Mouse (Mus musculus) lung, postnatal 4 days (tissue): ENCODE results near the gene Irgm1.
A peak's percentile ranks its signal among the peaks of the same experiment; 100 is the strongest.
"Not testable (repeated sequence)": the region's sequence is repeated elsewhere in the genome, so short reads cannot be mapped to it uniquely, and the experiment has no call there.

ENCODE experiments used
- DNase-seq, 2 experiments: peaks; one replicate each; pipeline ENCODE4 v3.0.0; 2021

The Irgm1 gene

GRCm38 (mm10) chr11:48871201-48871772, at the start of gene Irgm1:
Irgm1 (minus strand) TSS chr11:48871683.
- peak; percentile 73 to 80 for DNase-seq

GRCm38 (mm10) chr11:48918380-48918779, 46.9 kb upstream of the Irgm1 start:
- DNase-seq: no peak

- DNase-seq: no peak
Observed at GRCm38 (mm10) chr11:48913611-48914010, 42.1 kb upstream of the Irgm1 start.

DNA sequence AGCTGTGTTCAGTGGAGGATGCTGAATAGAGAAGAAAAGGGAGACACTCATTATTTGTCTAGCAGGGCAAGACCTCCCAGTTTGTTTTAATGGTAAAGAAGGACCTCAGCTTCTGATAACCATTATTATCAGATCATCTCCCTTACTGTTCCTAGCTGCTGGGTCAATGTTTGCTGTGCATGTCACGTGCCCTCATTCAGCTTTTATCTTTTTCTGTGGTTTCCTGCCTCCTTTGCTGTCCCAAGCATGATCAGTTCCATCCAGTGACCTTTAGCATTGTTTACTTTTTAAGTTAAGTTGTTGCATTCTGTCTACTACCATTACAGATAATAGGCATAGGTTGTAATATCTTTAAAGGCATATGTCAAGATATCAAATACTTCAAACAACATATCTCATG, 37.0 kb upstream of the Irgm1 start:
- no peak for DNase-seq

DNA sequence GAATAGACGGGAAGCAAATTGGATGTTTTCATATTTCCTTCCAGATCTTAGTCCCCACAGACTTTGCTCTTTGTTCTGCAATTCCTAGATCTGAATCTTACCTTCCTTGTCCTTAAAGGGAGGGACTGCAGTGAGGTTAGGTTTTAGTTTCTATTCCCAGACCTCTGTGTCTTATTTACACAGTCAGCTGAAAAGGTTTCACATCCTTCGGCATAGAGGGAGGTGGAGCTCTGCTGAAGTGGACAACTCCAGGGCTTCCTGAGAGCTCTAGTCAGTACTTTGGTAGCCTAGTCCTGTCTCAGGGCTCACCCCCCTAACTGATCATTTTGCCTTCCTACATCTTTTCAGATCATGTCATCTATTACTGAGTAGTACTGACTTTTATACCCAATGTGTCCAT, 30.5 kb upstream of the Irgm1 start, which contains the start of gene Gm5431:
Gene Gm5431 (minus strand): TSS at position 194 of the 400 bp plus-strand sequence.
- no peak for DNase-seq

DNA sequence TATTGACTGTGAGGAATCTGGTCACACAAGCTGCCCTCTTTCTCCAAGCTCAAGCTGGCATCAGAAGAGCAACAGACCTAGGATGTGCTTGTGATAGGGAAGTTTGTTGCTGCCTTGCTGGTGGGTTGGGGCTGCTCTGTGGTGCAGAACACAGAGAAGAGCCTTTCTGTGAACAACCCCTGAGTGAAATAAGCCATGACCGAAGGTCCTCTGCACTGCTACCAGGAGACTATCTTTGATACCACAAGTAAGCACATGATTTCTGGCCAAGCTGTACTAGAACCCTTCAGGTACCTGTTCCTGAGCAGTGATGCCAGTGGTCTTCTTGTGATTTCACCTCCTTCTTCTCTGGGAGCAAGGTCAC, 30.1 kb upstream of the Irgm1 start:
- DNase-seq: not testable (repeated sequence)

GRCm38 (mm10) chr11:48900654-48901566, 29.4 kb upstream of the Irgm1 start:
- not testable (repeated sequence) for DNase-seq

DNA sequence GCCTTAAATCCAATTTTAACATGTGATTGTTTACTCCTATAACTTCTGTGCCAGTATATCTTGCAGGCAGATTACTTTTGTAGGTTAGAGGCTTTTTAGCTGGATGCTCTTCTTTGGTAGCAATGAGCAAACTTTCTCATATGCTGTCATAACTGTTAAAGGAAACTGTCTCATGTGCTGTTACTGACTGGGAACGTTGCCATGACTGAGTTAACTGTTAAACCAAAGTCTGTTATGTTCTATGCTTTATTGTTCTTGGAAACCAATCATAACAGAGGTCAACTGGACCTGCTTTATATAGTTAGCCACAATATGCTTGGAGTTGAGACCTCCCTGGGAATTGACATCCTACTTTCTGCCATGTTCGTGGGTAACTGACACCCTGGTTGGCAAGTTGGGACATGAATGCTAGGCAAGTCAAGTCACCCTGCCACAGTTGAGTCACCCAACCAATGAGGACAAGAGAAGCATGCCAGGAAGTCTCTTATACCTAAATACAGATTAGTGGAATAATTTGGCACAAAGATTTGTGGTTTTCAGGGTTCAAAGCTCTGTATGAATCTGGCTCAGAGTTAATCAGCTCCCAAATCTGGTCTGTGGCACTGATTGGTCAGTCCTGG, 27.4 kb upstream of the Irgm1 start:
- no peak for DNase-seq

DNA sequence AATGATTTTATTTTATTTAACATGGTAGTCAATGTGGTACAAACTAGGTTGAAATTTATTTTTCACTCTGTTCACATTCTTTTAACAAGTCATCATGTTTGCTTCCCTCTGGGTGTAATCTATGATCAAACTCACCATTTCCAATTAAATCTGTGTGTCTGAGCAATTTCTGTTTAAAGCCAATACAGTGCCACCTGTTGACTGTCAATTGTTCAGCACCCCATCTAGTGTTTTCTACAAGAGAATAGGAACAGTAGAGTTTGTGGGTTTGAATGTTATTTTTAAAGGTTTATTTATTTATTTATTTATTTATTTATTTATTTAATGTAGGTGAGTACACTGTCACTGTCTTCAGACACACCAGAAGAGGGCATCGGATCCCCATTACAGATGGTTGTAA, 5.2 kb upstream of the Irgm1 start:
- no peak for DNase-seq

DNA sequence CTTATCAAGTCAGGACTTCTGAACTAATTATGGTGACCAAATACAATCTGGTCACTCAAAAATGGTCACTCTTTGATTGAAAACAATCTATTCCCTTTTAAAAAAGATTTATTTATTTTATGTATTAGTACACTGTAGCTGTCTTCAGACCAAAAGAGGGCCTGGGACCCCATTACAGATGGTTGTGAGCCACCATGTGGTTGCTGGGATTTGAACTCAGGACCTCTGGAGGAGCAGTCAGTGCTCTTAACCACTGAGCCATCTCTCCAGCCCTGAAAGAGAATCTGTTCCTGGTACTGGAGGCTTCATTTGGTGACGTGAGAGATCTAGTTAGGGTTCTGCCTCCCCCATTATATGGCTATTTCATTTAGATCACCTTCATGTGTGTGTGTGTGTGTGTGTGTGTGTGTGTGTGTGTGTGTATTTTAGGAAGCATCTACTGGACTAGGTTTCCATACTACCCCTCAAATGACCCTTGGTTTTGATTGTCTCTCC, 3.9 kb upstream of the Irgm1 start:
- not testable (repeated sequence) for DNase-seq

DNA sequence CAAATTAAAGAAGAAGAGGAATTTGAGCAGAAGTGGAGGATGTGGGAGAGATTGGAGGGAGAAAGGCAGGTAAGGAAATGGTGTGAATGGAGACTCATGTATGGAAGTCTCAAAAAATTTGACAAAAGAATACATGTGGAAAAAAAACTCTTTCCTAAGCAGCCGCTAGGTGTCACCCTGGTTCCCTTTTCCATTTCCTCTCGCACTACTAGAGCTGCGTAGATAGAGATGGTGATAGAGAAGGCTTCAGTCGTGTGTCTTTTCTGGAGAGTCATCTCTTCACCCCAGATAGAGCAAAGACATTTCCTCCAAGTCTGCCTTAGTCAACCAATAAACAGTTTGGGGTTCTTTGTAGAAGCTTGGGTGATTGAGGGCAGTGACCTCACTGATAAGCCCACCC, 3.0 kb upstream of the Irgm1 start:
- peak in 1 of 2 experiments; percentile 69 for DNase-seq

DNA sequence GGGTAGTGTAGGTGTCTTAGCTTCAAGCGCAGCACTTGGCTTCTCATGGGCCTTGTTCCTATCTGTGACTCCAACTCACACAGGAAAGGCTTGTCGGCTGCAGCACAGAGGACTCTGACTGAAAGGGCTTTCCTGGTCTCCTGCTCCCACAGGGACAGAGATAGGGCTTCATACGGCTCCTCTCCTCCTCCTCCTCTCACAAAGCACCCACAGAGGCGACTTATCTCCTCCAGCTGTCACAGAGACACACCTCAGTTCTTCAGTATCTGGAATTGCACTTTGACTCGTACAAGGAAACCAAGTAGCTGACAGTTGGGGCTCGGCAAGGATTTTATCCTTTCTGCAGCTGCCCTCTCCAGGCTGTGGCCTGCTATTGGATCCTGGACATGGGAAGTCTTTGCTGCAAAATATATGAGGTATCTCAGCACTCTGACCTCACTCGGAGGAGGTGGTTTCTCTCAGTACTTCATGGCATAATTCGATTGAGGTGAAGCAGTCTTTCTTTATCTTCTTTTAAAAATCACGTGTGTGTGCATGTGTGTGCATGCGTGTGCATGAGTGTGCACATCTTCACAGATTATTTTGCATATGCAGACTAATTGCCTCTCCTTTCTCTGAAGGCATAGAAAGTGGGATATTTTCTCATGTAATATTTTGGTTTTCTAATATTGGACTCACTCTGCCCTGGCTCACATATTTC, 2.3 kb upstream of the Irgm1 start:
- DNase-seq: no peak

GRCm38 (mm10) chr11:48872695-48873300, 1.3 kb upstream of the Irgm1 start:
- DNase-seq: no peak

DNA sequence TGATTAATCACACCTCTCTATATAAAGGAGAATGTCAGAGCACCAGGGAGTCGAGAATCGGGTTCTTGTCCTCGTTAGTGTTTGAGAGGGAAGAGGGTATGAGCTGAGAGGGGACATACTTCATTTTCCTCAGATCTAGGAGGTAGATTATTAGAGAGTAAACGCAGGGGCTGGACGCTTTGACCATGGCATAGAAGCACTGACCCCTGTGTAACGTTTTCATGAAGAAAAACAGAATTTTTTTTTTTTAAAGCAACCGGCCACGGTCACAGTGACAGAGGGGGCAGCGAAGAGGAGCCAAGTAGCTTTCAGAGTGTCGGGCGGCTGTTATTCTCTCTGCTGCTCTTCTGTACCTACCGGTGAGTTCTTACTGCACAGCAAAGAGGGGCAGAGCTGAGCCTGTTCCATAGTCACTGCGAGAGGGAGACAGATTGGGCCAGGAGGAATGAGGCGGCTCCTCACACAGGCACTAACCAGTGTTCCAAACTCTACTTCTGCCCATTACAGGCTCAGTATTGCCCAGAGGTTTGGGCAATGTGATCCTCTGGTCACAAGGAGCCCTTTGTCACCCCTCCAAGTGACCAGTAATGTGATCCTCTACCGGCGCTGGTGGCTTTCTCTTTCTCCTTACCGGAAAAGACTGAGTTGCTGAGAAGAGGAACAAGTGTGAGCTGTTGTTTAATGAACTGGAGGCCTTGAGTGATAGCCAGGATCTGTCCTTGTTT, 496 bp upstream of the Irgm1 start:
- DNase-seq: peak; percentile 37 to 53

GRCm38 (mm10) chr11:48870781-48871180, 702 bp downstream of the Irgm1 start:
- DNase-seq: no peak

- DNase-seq: peak in 1 of 2 experiments; percentile 26
Observed at GRCm38 (mm10) chr11:48869380-48870110, 1.9 kb downstream of the Irgm1 start.

- no peak for DNase-seq
Observed at GRCm38 (mm10) chr11:48866481-48866880, 5.0 kb downstream of the Irgm1 start.

DNA sequence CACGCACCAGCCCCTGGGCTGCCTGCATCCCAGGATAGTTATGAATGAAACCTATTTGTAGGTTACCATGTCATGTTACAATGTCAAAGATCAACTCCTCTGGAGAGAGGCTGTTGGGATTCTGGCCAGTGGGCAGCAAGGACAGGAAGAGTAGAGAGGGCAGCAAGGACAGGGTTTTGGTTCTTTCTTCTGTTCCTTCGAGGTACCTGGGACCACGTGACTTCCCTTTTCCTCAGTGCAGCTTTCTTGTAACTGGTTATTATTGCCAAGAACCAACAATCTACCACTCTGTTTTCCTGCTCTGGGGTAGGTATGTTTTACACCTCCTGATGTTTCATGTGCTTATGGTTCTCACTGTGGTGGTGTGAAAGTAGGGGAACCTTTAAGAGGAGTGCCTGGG, 7.7 kb downstream of the Irgm1 start:
- DNase-seq: no peak

- DNase-seq: no peak
Observed at GRCm38 (mm10) chr11:48862784-48863319, 8.6 kb downstream of the Irgm1 start.

- DNase-seq: peak in 1 of 2 experiments; percentile 63
Observed at GRCm38 (mm10) chr11:48859014-48859413, 12.5 kb downstream of the Irgm1 start.
